Mouse (Mus musculus) gastrocnemius, adult 8-10 months (tissue): Measurements from ENCODE around the gene Ajm1. TPM values are rescaled to one million over a fixed set of nuclear protein-coding genes. Genes with fewer than 3 reads are reported as not detected.

Experiments used
- DNase-seq, 2 experiments: peaks; one replicate each; pipeline ENCODE4 v3.0.0; 2022; ENCODE audit warnings: low spot score in 2 of 2
- total RNA-seq, 4 experiments: library from RNA; stranded (reverse); gene quantifications; 2 replicates each; pipeline ENCODE4 v1.2.4; 2022

Gene Ajm1
- total RNA-seq: under 1 TPM; 0.13 to 0.20 (median 0.16) TPM

DNA sequence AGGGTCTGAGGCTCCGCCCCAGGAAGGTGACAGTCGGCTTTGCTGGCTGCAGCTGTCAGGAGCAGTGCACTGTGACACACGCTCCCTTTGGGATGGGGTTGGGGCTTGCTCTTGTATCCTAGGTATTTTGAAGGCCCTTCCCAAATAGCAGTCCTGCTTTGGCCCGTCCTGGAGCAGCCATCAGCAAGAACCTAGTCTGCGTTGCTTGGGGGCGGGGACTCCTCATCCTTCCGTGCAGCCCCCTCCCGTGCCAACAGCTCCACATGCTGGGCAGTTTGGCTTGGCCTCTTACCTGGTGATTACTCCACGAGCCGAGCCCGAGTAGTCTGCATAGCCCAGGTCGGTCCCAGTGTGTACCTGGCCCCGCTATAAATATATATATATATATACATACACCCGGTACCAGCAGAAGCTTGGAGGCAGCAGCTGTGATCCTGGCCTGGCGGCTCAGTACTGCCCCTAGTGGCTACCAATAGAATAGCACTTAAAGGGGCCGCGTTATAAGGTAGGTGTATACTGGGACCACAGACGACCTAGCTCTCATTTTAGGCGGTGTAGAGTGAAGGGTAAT, at the start of gene Ajm1:
Ajm1 (minus strand) TSS at position 464 of the 571 bp plus-strand sequence.
- DNase-seq: no peak

DNA sequence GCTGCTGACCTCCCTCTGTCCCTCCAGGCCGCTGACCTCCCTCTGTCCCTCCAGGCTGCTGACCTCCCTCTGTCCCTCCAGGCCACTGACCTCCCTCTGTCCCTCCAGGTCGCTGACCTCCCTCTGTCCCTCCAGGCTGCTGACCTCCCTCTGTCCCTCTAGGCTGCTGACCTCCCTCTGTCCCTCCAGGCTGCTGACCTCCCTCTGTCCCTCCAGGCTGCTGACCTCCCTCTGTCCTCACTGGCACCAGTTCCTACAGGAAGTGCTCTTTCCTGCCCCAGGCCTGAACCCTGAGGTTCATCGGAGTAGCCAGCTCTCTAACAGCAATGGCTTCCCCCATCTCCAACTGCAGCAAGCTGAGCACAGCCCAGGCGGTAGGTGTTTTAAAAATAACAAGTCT, 47.2 kb upstream of the Ajm1 start:
- no peak for DNase-seq

DNA sequence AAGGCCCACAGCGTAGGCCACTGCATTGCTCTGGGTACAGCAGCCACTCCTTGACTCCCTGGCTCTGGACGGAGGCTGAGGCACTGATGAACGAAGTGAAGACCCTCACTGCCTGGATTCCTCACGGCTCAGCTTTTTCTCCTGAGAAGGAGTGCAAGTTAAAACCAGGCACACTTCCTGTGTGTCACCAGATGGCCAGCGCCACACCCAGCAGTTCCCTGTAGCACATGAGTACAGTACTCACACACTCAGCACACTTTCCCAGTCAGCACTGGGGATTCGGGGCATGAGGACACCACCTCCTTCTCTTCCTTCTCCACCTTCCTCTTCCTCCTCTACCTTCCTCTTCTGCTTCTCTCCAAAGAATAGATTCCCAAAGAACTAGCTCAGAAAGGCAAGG, 46.3 kb upstream of the Ajm1 start, which contains the start of gene Fcna:
Fcna (minus strand) TSS at position 220 of the 400 bp plus-strand sequence.
- DNase-seq: no peak

DNA sequence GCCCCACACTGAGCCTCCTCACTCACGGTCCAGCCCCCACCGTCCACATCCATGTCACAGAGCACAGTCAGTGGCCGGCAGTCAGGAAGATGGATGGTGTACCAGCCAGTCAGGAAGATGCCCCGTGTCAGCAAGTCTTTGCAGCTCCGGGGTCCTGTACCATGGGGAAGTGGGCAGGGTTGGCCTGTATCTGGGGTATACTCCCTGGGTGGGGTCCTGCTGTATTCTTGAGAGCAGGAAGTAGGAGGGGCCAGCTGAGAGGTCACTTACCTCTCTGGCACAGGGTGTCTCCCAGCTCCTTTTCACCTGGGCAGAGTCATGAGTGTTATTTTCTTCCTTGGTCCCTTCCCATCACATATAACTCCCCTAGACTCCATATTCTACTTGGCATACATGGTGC, 44.4 kb upstream of the Ajm1 start:
- DNase-seq: no peak

DNA sequence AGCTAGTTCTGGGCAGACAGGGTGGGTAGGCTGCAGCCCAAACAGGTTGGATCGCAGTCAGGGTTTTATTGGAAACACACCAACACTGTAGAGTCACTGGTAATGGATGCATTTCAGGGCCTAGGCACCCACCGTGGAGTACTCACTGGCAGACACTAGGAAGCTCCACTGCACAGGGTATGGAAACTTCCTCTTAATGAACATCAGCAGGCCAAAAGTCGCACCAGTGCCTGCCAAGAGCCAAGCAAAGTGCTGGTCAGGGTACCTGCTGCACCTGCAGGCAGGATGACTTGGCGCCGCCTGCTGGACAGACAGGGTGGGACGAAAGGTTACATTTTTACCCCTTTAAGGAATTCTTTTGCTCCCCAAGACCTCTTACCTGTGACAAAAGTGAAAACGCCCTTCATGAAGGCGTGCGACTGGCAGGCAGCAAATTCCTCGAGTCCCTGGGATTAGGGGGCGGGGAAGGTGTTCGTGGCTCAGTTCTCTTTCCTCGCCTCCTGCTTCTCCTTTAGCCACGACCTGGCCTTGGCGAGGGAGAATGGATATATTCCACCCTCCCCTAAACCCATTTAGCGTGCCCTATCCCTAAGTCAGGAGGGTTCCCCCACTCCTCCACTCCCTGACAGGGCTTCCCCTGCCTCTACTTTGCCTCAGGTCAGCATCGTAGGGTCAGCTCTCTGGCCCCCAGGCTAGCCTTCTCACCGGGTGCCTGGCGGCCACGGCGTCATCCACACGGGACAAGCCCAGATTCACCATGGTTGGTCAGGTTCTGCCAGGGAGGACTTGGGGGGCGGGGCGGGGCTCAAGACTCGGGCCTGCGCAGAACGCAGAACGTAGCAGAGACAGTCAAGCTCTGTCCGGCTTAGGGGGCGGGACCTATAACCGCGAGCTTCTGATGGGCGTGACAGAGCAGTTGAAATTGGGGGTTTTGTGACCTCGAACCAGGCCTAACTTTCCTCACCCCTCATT, 40.0 kb upstream of the Ajm1 start, which contains the start of gene Tmem141:
Tmem141 (minus strand) TSS at position 777 of the 972 bp plus-strand sequence.
- DNase-seq: peak; percentile 85 to 86

DNA sequence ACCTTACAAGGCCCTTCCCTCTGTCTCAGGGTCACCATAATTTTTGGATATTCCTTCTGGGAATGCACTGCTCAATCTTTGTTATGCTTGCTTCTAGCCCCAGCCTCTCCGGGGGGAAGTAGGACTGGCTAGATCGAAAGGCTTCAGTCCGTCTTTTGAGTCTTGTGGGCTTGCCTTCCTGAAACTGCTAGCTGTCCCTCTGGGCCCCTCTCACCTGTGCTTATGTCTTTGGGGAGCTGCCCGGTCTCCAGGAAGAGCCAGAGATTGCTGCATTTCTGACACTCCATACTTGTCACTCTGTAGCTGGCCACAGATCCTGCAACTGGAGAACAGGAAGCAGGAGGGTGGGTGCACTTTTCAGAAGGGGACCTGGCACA, 39.3 kb upstream of the Ajm1 start:
- DNase-seq: no peak

DNA sequence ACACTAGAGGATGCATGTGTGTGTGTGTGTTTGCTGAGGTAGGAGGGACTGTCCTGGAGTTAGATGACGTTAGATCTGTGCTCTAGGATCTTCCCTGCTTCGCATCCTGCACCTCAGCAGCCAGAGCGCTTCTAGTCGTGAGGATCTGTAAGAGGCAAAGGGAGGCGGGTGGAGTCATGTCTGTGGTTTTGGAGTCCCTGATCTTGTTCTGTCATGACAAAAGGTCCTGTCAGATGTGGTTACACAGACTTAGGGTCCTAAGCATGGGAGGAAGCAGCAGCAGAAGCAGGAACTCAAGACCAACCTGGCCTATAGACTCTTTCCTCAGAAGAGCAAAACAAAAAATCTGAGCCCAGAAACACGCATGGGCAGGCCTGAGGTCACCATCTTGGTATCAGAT, 38.8 kb upstream of the Ajm1 start:
- DNase-seq: no peak

DNA sequence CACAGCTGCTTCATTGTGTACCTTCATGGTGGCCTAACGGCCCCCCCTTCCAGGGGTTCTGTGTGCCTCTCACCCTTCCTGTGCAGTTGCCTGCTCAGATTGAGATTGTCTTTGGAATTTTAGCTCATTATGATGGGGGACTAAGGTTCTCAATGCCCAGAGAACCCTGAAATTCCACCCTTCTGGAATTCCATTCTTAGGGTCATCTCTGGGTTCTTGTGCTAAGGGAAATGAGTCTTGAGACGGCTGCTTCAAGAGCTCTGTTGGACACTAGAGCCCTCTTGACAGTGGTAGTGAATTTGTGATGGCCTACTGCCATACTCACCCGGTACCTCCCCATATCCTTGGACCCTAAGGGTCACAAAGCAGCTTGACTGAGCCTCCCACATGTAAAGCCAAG, 36.0 kb upstream of the Ajm1 start, which contains the start of gene Ccdc183:
Ccdc183 (minus strand) TSS at position 101 of the 400 bp plus-strand sequence.
- DNase-seq: no peak

DNA sequence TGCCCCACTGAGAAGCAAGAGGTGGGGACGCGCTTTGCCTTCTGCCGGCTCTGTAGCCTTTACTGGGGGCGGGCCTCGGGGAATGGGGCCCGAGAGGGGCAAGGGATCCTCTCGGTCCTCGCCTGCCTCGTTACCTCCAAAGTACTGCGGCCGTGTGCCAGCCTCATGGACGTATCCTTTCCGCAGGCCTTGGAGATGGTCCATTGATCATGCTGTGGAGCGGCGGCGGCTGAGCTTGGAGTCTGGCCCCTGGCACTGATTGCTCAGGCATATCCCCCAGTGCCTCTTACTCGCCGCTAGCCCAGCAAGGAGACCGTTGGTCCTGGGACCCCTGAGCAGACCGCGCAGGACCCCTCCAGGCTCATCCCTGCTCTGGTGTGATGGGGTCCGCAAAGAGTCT, 34.8 kb upstream of the Ajm1 start:
- DNase-seq: no peak

DNA sequence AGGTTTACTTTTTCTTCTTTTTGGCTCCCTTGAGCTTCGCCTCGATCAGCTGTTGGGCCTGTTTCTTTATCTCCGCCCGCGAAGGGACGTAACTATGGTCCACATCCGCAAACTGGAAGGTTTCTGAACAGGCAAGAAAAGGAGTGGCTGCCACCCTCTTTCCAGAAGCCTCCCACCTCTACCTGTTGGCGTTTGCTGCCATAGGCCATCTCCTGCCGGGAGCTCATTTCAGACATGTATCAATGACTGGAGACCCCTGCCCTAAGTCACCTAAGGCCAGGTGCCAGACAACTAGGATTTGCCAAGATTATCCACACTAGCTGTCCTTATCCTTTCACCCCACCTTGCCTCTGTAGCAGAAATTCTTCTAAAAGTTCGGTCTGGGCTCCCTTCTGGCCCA, 27.1 kb upstream of the Ajm1 start:
- no peak for DNase-seq

DNA sequence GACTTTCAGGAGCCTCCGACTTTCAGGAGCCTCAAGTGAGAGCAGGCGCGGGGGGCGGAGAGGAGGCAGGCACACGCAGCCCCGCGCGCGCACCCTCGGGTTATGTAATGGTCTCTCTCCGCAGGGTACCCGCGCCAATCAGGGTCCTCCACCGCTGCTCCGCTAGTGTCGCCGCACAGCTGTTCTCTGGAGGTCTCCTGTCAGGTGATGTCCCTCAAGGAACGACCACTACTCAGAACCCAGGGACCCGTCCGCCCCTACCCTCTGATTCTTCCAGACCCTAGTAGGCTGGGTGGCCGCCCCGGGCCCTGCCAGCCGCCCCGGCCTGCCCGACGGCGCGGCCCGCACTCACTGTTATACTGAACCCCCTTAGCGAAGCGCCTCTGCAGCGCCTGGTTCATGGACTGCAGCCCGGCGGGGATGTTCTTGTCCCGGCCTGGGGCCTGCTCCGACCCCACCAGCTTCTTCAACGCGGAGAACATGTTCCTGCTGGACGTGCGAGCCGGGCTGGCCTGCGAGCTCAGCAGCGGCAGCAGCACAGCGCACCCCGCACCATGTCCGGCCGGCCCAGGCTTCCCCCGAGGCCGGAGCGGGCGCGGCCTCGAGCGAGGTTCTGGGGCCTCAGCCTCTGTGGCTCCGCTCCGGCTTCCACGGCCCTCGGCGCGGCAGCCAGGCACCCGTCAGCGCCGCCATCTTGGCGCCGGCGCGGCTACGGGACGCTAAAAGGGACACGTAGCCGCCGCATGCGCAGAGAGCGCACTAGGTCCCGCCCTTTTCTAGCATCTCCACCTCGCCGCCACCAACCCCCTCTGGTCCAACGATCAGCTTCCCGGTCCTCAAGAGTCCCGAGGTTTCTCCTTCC, 26.4 kb upstream of the Ajm1 start, which contains the start of gene Rabl6:
Rabl6 (minus strand) TSS at position 761 of the 862 bp plus-strand sequence.
- peak; percentile 80 to 88 for DNase-seq

DNA sequence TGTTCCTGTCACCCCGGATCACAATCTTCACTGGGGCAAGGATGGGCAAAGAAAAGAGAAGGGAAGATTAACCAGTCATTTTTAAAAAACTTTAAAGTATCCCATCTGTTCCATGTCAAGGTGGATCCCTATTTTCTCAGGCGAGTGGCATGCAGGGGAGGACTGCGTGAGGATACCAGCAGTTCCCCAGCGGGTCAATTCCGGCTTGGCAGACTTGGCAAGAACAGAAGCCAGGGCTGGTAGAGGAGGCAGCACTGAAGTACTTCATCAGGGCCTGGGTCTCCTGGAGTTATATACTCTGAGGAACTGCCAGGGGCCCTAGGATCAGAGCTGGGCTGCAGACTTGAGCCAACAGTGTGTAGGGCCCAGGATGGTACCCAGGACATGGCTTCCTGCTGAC, 21.0 kb upstream of the Ajm1 start:
- DNase-seq: no peak

DNA sequence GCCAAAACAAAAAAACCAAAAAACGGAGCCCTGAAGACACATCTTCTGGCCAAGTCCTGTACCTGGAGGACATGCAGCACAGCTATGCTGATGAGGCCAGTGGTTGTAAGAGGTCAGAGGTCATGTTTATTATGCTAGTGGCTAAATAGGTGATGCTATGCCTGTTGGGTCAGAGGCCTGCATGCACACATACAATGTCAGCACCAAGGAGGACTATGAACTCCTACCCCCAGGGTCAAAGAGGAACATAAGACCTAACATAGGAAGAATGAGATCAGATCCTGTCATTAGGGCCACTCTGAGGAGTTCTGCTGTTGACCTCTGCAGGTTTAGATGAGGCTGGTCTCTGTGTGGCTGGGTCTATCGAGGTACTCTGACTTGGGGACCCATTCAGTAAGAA, 18.5 kb upstream of the Ajm1 start:
- DNase-seq: no peak

DNA sequence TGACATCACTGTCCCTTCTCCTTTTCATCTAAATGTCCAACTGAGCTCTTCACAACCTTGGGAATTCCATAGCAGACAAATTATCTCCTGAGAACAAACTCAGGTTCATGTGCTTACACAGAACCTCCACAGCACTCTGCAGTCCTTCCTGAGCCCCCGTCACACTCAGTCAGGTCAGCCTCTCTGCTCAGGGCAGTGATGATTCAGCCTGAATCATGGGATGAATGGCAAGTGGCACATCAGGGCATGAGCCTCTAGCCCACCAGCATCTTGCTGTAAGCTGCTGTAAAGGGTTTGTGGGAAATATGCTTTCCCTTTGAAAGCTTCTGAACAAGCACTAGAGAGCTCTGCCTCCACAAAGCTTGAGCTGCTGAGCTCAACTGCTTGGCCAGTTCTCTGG, 17.2 kb upstream of the Ajm1 start:
- no peak for DNase-seq

DNA sequence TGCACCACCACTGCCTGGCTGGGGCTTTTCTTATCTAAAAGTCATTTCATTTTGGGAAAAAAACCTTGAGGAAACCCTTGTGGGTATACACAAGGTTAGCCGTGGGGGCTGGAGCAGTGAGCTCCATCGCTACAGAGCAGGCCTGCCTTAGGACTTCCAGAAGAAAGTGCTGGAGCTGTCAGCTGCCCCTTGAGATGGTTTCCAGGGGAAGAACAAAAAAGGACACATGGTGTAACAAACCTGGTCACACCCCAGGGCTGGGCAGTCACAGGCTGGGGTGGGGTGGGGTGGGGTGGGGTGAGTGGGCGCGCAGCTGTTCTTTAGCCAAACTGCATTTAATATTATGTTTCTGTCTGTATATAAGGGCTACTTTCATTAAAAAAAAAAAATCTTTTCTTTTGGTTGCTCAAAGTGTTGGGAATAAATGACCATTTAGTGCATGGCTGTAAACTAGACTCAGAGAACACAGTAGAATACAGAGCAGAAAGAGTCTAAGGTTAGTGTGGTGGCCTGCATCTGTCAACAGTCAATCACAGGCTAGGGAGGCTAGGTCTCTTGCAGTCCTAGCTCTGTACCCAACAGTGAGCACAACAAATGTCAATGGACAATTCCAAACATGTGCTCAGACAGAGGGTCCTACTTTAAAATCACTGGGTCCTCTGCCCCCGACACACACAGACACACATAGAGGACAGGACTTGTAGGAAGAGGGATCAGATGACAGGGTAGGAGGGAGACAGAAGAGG, 15.4 kb upstream of the Ajm1 start:
- DNase-seq: no peak

DNA sequence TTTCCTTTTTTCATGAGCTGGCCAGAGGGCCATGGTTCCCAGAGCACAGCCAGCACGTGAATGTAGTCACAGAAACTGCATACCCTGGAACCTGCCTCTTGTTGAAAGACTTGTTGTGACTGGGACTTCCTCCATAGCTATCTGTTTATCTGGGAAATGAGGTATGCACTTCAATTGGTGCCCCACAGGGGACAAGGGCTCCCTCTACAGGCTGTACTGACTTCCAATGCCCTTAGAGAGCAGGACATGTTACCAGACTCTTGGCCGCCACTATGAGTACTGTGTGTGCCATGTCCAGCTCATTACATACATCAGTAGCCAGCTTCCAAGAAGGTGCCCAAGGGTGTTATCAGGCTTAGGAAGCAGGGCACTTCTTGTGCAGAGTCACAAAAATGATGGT, 10.3 kb upstream of the Ajm1 start:
- DNase-seq: no peak

DNA sequence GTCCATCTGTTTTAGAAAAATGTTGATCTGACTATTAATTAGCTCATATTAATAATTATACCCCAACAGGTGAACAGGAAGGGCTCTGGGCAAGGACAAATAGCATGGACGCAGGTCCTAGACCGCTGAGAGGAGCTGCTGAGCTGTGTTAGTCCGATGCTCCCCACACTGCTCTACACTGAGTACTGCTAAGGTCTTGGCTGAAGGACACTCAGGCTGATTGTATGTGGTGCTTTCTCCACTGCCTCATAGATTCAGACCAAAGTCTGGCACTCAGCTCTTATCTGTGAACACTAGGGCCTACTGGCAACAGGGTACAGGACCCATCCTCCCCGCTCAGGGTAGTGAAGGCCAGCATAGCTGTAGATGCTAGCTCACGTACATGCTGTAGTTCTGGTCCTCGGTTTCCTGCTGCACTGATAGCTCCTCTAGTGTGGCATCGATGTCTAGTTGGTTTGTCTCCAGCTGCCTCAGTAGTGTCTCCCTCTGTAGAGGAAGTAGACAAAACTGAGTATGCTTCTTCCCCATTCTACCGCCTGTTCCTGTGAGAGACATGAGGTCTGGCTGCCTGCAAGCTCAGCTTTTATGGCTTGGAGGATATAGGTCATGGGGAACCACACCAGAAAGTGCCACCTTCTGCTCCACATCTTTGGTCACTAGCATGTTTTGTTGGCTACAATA, 6.8 kb upstream of the Ajm1 start:
- no peak for DNase-seq

DNA sequence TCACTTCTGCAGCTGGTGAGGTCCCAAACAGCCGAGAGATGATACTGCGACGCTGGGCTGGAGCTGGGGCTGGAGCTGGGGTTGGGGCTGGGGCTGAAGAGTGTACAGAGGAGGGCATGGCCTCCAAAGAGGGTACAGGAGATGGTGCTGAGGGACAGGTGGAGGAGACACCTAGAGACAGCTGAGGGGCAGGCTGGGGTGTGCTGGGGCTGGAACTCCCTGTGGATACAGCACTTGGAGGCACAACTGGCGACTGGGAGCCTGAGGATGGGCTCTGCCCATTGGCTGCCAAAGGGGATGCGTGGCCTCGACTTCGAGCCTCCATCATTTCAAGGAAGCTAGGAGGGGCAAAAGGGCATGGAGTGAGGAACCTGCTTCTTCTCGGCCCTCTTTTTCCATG, 5.7 kb upstream of the Ajm1 start:
- no peak for DNase-seq

DNA sequence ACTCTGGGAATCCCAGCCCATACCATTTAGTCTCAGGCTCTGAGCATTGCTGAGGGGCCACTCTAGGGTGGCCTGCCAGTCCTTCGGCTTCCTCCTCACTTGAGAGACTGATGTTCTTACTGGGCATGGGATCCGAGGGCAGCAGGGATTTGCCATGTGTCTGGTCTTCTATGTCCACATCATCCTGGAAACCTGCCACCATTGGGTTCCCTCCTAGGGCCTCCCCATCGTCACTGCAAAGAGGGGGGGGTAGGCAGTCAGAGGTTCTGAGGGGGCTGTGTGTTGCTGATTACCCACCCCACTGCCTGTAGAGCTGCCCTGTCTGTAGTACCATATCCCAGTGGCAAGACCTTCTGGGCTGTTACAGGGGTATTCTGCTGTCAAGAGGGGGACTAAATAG, 4.0 kb upstream of the Ajm1 start:
- no peak for DNase-seq

DNA sequence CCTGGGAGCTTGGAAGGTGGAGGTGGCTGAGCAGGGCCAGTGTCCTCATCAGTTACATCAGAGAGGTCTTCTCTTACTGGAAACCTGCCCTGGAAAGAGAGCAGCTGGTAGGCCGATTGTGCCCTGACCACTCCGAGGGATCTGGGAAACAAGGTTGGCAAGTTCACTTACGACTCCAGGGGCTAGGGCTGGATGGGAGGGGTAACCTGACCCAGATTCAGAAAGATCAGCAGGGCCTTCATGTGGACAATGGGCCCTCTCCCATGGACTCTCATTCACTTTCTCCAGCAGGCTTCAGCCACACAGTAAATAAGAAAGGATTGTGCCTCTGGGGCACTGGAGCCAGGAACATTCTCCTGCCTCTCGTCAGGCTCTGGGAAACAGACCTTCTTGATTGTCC, 3.3 kb upstream of the Ajm1 start:
- DNase-seq: no peak
